Mouse (Mus musculus) liver, adult 2 months (tissue): ENCODE measurements around the gene Fam43a. TPM values are rescaled to one million over a fixed set of nuclear protein-coding genes. Genes with fewer than 3 reads are reported as not detected.

Experiments used
- DNase-seq: peaks from one replicate; pipeline ENCODE4 v3.0.0-alpha.2; 2011; ENCODE audit warnings: low read depth, low spot score; ENCODE audit errors: extremely low read depth
- H3K27ac ChIP-seq: fragments of 200-500 bp; replicated peaks from 2 replicates; pipeline ENCODE4 v1.5.1; 2012; ENCODE audit warnings: low read depth, mild to moderate bottlenecking, control low read depth, inconsistent platforms, low read length; ENCODE audit not compliant: insufficient read depth
- H3K27me3 ChIP-seq: fragments of 200-500 bp; 2 replicates; pipeline ENCODE4 v1.6.1; 2012; ENCODE audit warnings: mild to moderate bottlenecking, moderate library complexity, low read length, inconsistent platforms; ENCODE audit not compliant: control insufficient read depth, insufficient read depth
- H3K36me3 ChIP-seq: fragments of 200-500 bp; 2 replicates; pipeline ENCODE4 v1.6.1; 2012; ENCODE audit warnings: low read length, inconsistent platforms; ENCODE audit not compliant: control insufficient read depth, insufficient read depth
- H3K4me1 ChIP-seq: fragments of 200-500 bp; 2 replicates; pipeline ENCODE4 v1.6.1; 2011; ENCODE audit warnings: low read length; ENCODE audit not compliant: control insufficient read depth, insufficient read depth
- H3K4me3 ChIP-seq: fragments of 200-500 bp; 2 replicates; pipeline ENCODE4 v1.5.1; 2011; ENCODE audit warnings: low read depth, mild to moderate bottlenecking, control low read depth, low read length, moderate library complexity; ENCODE audit not compliant: insufficient read depth
- H3K79me2 ChIP-seq: fragments of 200-500 bp; 2 replicates; pipeline ENCODE4 v1.6.1; 2012; ENCODE audit warnings: inconsistent platforms, mild to moderate bottlenecking, low read length, moderate library complexity; ENCODE audit not compliant: control insufficient read depth, insufficient read depth
- H3K9ac ChIP-seq: fragments of 200-500 bp; 2 replicates; pipeline ENCODE4 v1.6.1; 2012; ENCODE audit warnings: low read depth, mild to moderate bottlenecking, control low read depth, inconsistent platforms, low read length
- CTCF ChIP-seq: fragments of 200-500 bp; IDR thresholded peaks from 2 replicates; pipeline ENCODE4 v1.5.1; 2011; ENCODE audit warnings: low read depth, low read length, control low read depth
- POLR2A ChIP-seq: fragments of 200-500 bp; IDR thresholded peaks from 2 replicates; pipeline ENCODE4 v1.6.1; 2011; ENCODE audit warnings: low read length, control low read depth; ENCODE audit not compliant: insufficient read depth; ENCODE audit errors: extremely low read depth
- WGBS: fragments of 180-500 bp; shearing (Covaris S2); methylation state at CpG from one replicate; pipeline ENCODE4 v1.1.7; 2018; 5-methylcytosine and 5-hydroxymethylcytosine counted together
- polyA plus RNA-seq: library from polyadenylated mRNA; depleted of rRNA; stranded (reverse); fragments of >200 nt; gene quantifications from 2 replicates; pipeline ENCODE4 v1.2.3, GENCODE M21; 2012
- total RNA-seq: library from RNA; depleted of rRNA; stranded (reverse); fragments of >200 nt; gene quantifications from 2 replicates; pipeline ENCODE4 v1.2.3, GENCODE M21; 2014

The Fam43a gene
- total and polyA plus RNA-seq, 2 experiments: 4.2 to 4.7 TPM

DNA sequence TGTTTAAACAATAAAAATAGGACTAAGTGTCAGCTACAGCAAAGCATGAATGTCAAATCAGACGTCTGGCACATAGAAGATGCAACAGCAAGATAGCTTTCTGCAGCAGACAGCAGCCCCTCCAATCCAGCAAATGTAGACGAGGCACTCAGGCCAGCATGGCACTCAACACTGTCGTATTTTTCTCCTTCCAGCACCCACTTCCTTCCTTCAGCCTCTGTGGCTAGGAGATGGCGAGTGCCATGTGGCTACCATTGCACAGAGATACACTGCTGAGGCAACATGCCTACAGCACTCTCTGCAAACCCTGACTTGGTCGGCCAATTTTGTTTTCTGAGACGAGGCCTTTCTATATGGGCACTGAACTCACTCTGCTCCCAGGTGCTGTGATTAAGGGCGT lies 23.7 kb upstream of the Fam43a start:
- WGBS: 87% methylated on average over 7 of the region's 7 CpGs
- TF ChIP-seq POLR2A (no peak), CTCF (no peak)
- Histone ChIP-seq H3K4me3 (no peak overlapping the region), H3K36me3 (peaks cover 70% of the 10 kb centered on the region), H3K9ac (no peak overlapping the region), H3K4me1 (no peaks in the 10 kb centered on the region), H3K79me2 (no peaks in the 10 kb centered on the region), H3K27ac (no peak overlapping the region), H3K27me3 (no peaks in the 10 kb centered on the region)
- no peak for DNase-seq

DNA sequence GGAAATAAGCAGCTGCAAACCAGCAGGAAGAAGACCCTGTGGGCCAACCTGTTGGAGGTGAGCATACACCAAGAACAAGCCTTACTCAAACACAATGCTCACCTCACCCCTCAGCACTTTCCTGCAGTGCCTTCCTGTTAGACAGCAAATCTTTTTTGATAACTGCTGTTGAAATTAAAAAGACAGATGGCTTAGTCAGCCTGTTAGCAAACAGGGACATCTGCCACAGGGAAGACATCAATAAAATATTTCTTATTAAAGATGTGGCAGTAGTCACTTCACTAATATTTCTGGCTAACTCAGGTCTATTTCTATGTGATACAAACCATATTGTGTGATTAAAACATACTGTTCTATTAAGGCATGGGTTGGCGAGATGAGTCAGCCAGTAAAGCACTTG lies 23.1 kb upstream of the Fam43a start:
- H3K79me2 ChIP-seq: no peaks in the 10 kb centered on the region
- no peaks in the 10 kb centered on the region for H3K27me3 ChIP-seq
- H3K4me3 ChIP-seq: no peak overlapping the region
- H3K36me3 ChIP-seq: peaks cover 71% of the 10 kb centered on the region
- DNase-seq: no peak
- 97% methylated on average over 1 of the region's 1 CpGs for WGBS
- H3K27ac ChIP-seq: no peak overlapping the region
- no peak overlapping the region for H3K9ac ChIP-seq
- no peak for TF ChIP-seq POLR2A
- TF ChIP-seq CTCF: no peak
- H3K4me1 ChIP-seq: no peaks in the 10 kb centered on the region

DNA sequence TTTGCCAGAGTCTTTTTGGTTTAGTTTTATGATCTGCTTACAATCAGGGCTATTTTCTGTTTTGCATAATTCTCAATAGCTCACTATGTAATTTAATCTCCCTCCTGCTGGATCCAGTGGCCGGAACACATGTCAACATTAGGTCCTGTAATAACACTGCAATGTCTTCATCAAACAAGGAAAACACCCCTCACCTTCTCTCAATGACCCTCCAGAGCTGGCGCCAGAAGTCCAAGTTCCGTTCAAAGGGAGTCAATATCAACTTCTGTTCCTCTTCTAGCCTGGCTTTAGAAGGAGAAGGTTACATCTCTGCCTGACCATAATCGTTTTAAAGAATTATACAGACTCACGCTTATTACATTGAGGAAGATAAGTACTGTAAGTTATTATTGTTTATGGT lies 18.8 kb upstream of the Fam43a start:
- Histone ChIP-seq H3K79me2 (peaks cover 3% of the 10 kb centered on the region; the same call in 1 of the 2 replicates), H3K27me3 (no peaks in the 10 kb centered on the region), H3K4me1 (no peaks in the 10 kb centered on the region), H3K4me3 (no peak overlapping the region), H3K36me3 (peaks cover 67% of the 10 kb centered on the region), H3K9ac (no peak overlapping the region), H3K27ac (no peak overlapping the region)
- TF ChIP-seq CTCF (no peak), POLR2A (no peak)
- WGBS: 90% methylated on average over 5 of the region's 5 CpGs
- DNase-seq: no peak

DNA sequence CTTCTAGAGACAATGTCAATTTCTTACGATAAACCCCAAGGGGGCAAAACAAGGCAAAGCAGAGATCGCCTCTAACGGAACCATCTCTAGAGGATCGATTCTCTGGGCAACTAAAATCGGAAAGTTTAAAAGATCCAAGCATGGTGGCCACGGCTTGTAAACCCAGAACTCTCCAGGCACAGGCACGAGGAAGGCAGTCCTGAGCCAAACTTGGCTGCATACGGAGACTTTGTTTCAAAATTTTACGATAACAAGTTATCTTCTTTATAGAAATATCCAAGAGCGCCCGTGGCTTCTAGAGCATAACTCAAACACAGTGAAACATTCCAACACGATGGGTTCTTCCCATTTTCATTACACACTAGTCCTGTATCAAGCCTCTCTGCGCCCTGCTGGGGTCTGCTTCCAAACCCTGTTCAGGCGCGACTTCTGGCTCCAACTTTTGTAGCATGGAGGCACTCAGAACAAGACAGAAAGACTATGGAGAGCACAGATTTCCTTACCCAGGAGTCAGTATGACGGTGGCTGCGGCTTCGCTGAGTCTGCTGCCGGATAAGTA lies 12.5 kb upstream of the Fam43a start:
- DNase-seq: no peak
- 1% methylated on average over 19 of the region's 19 CpGs for WGBS
- H3K79me2 ChIP-seq: peaks cover 11% of the 10 kb centered on the region; the same call in 1 of the 2 replicates
- peak overlapping the region; percentile 94 for H3K4me3 ChIP-seq
- peak overlapping the region; percentile 88 for H3K9ac ChIP-seq
- H3K27ac ChIP-seq: peak overlapping the region; percentile 67
- peaks cover 15% of the 10 kb centered on the region for H3K36me3 ChIP-seq
- no peak for TF ChIP-seq POLR2A
- no peak for TF ChIP-seq CTCF
- no peaks in the 10 kb centered on the region for H3K27me3 ChIP-seq
- peaks cover 2% of the 10 kb centered on the region; the same call in 1 of the 2 replicates for H3K4me1 ChIP-seq

DNA sequence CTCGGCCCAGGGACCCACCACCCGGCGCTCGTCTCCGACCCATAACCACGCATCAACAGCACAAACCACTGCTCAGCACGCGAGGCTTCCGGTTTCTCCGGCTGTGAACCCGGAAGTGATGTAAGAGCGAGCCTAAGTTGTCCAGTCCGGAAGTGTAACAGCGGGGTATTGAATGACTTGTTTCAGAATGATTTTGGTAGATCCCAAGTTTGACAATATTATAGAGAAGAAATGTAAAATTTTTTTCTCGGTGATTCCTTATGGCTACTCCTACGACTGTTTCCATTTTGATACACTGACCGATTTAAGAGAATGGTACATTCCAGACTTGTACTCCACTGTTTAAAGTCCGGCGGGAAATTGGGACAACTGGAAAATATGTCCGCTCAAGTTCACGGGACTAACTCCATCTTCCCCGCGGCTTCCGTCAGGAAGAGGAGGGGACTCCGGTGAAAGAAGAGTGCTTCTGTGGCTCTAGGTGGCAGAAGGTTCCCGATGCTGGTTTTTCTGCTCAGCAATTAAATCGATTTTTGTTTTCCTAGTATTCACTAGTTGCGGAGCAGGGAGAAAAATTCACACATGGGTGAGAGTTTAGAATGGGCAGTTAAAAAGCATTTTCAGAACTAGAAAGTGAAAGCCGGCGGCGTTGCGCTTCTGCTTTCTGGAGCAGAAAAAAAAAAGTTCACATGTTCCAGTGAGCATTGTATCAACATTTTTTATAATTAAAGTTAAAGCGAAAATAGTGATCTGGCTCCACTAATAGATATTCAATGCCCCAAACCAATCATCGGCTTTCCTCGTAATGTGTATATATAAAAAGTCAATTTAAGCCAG lies 11.8 kb upstream of the Fam43a start, which contains the start of gene Lsg1:
Gene Lsg1, minus strand, starts transcription at position 99 of the 834 bp plus-strand sequence.
- 0 out of 2 replicates have a peak, but pooled peaks have one; percentile 15 for TF ChIP-seq CTCF
- TF ChIP-seq POLR2A: peak; percentile 51; the same call in 1 of the 2 replicates
- Histone ChIP-seq H3K27me3 (no peaks in the 10 kb centered on the region), H3K79me2 (peaks cover 11% of the 10 kb centered on the region; the same call in 1 of the 2 replicates), H3K4me1 (peaks cover 2% of the 10 kb centered on the region; the same call in 1 of the 2 replicates), H3K27ac (peak within 1 kb of the TSS; percentile 67), H3K9ac (peak within 1 kb of the TSS; percentile 88), H3K4me3 (peak within 1 kb of the TSS; percentile 94), H3K36me3 (peaks cover 9% of the 10 kb centered on the region)
- DNase-seq: peak; percentile 96
- WGBS: under 1% methylated on average over 35 of the region's 35 CpGs
